Mouse (Mus musculus) T-helper 1 cell (primary cell): ENCODE results near the gene Smc3.
"Not testable (repeated sequence)": the region's sequence is repeated elsewhere in the genome, so short reads cannot be mapped to it uniquely, and the experiment has no call there.

Source experiments
- in situ Hi-C: fragments of 300-600 bp; cut with MboI, MseI; formaldehyde crosslinking; loops from one replicate; pipeline ENCODE4 v1.15.1; 2025; ENCODE audit warnings: high pct_unique_total_duplicates

Gene Smc3

DNA sequence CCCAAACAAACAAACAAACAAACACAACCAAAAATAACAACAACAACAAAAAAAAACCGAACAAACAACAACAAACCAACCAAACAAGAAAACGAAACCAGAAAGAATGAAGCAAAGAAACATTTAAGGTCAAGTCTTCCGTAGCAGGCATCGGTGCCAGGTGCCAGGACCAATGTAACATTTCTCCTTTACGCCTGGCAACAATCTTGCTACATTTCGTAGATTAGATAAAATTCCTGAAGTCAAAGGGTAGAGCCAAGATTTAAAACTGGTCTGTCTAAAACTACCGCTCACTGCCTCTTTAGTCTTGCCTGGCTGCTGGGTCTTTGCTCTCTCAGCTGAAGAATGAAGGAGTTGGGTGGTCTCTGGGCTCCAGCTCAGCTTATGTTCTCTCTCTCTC lies 24.1 kb upstream of the Smc3 start:
- in situ Hi-C loops: no loop called here

GRCm38 (mm10) chr19:53577025-53577800 lies 23.0 kb upstream of the Smc3 start:
- in situ Hi-C loops: no loop called here

DNA sequence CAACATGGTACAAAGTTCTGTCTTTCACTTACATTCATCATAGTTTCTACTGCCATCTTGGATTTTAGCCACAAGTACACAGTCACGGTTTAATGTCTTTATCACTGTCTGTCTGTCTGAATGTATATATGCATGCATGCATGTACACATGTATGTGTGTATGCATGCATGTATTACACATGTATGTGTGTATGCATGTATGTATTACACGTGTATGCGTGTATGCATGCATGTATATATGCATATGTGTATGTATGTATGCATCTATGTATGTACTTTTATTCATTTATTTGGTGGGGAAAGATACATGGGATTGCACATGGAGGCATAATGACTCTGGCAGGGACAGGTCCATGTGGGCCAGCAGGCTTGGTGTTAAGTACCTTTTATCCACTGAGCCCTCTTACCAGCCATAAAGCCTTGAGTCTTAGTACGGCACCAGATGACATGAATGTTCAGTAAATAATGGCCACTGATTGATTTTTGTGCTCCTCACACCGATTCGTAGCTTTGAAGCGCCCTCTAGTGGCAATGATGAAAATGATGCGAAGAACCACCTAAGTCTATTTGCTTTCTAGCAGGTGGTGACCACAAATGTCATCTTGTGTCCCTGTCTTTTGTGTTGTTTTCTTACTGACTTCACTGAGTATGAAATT lies 21.5 kb upstream of the Smc3 start:
- in situ Hi-C loops: no loop called here

DNA sequence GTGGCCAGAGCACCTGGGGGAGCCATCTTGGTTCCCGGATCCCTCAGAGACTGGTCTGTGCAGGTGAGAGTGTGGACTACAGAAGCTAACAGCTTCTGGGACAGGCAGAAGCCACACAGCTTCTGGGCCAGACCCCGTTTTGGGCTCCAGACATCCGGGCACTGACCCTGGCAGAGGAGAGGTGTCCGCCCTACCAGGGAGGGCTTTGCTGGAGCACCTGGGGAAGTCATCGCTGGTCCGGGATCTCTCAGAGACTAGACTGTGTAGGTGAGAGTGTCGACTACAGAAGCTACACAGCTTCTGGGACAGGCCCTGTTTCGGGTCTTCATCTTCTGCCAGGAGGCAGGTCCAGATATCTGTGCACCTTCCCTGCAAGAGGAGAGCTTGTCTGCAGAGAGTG lies 19.9 kb upstream of the Smc3 start:
- in situ Hi-C loops: loop anchor here (5.0 kb wide), 1 partner anchor 178 kb away; no protein-coding TSS in a partner anchor

DNA sequence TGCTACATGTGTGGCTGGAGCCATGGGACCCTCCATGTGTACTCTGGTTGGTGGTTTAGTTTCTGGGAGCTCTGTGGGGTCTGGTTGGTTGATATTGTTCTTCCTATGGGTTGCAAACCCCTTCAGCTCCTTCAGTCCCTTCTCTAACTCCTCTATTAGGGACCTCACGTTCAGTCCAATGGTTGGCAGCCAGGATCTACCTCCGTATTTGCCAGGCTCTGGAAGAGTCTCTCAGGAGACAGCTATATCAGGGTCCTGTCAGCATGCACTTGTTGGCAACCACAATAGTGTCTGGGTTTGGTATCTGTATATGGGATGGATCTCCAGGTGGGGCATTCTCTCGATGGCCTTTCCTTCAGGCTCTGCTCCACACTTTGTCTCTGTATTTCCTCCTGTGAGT lies 12.5 kb upstream of the Smc3 start:
- in situ Hi-C loops: not testable (repeated sequence)

GRCm38 (mm10) chr19:53588968-53589367 lies 11.2 kb upstream of the Smc3 start, which contains the start of gene Nutf2-ps1:
Gene Nutf2-ps1, minus strand, starts transcription at chr19:53589068.
- in situ Hi-C loops: not testable (repeated sequence)

GRCm38 (mm10) chr19:53596723-53597474 lies 3.3 kb upstream of the Smc3 start:
- in situ Hi-C loops: no loop called here

DNA sequence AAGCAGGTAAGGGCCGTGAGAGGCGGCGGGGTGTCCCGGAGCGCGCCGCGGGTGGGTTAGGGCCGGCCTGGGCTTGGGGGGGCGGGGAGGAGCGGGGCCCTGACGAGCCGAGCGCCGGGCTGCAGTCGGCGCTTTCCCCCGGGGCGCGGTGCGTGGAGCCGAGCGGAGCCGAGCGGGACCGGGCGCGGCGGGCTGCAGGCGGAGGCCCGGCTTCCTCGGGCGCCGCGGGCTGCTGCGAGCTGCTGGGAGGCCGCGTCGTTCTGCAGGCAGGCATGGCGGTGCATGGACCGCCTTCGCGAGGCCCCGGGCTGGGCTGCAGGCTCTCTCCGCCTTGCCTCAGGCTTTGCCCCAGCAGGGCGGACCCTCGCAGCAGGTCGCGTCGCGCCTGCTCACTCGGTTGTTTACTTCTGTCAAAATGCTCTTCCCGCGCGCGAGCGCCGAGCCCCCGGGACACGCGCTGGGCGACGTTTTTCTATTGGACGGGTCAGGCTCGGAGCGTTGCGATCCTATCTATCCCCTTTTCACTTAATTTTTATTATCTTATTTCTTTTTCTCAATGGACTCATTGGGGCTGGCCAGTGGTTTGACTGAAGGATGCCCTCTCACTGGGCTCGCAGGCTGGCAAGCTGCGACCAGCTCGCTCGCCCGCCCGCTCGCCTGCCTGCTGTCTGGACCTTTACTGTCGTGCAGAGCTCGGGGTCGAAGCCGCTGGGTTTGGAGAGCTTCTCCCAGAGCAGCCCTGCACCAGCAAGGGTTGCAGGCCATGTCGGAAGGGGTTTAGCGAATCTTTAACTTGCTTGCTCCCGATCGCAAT lies 558 bp downstream of the Smc3 start:
- in situ Hi-C loops: no loop called here

GRCm38 (mm10) chr19:53601363-53601655 lies 1.1 kb downstream of the Smc3 start:
- in situ Hi-C loops: no loop called here

DNA sequence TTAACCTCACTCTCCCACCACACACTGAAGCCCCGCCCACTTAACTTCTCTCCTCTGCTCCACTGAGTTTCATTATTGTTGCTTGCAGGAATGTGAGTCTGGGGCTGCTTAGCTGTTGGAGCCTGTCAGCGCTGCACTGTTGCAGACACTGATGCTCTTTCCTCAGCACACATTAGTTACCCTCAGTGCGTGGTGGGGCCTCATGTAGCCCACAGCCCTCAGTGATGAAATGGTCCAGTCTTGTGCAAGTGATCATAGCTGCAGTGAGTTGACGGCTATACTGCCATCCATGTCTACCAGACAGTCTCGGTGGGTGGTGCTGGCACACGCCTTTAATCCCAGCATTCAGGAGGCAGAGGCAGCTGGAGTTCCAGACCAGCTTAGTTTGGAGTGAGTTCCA lies 8.7 kb downstream of the Smc3 start:
- in situ Hi-C loops: no loop called here

- in situ Hi-C loops: loop anchor here (10.0 kb wide), 1 partner anchor 1463 kb away; no protein-coding TSS in a partner anchor
Observed at GRCm38 (mm10) chr19:53621681-53622080, 21.5 kb downstream of the Smc3 start.

DNA sequence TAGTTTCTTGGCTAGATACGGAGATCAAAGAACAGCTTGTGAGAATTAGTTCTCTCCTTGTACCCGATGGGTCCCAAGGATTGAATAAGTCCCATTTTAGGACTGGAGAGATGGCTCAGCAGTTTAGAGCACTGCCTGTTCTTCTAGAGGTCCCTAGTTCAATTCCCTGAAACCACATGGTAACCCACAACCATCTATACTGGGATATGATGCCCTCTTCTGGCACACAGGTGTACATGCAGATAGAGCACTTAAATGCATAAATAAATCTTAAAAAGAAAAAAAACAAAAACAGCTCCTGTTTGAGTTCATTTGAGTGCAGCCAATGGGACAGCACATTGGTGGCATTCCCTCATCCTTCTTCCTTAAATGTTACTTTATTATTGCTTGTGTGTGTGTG lies 37.8 kb downstream of the Smc3 start:
- in situ Hi-C loops: no loop called here

GRCm38 (mm10) chr19:53638727-53639126 lies 38.5 kb downstream of the Smc3 start:
- in situ Hi-C loops: no loop called here

DNA sequence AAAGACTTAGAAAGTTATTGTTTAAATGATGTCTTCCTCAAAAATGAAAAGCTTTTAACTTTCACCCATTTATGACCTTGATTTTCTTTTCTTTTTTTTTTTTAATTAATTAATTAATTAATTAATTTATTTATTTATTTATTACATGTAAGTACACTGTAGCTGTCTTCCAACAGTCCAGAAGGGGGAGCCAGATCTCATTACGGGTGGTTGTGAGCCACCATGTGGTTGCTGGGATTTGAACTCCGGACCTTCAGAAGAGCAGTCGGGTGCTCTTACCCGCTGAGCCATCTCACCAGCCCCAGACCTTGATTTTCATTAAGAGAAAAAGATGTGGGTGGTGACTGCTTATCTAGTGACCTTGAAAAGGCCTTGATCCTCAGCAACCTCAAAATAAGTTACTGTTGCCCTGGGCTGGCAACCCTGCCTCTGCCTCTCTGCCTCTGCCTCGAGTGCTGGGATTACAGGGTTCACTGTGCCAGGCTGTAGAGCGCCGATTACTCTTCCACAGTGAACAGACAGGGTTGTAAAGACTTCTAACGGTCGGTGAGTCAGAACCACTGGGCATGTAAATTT lies 43.9 kb downstream of the Smc3 start:
- in situ Hi-C loops: no loop called here

DNA sequence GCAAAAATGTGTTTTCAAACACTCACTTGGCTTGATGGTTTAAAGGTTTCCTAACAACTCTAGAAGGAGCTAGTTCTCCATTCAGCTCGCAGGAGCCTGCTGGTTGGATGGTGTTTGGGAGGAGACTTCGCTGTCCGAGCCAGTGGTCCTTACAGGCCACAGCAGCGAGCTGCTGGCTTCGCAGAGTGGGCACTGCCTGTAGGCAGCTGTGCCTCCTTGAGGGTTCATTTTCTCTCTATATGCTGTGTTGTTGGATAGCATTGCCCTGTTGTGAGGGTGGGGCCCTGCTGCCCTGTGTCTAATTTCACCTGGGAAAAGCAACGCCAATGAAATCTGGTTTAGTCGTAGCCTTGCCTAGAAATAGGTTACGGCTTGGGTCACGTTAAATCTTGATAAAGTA lies 47.1 kb downstream of the Smc3 start:
- in situ Hi-C loops: no loop called here

DNA sequence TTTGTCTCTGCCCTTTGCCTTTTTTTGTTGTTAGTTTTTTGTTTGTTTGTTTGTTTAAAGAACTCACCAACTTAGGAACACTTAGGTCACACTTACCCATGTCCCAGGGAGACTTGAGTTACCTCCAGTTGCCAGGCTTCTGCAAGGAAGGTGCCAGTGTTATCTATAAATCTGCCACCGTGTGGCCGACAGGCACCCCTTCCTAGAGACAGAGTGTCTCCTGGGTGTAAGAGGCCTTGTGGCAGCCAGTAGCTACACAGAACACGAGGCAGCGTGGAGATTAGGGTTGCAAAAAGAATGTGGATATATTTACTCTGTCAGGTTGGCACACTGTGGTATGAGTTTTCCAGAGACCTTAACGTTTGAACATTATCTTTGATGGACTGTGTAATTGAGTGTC lies 47.9 kb downstream of the Smc3 start:
- in situ Hi-C loops: no loop called here

GRCm38 (mm10) chr19:53648802-53649236 lies 48.6 kb downstream of the Smc3 start:
- in situ Hi-C loops: no loop called here

DNA sequence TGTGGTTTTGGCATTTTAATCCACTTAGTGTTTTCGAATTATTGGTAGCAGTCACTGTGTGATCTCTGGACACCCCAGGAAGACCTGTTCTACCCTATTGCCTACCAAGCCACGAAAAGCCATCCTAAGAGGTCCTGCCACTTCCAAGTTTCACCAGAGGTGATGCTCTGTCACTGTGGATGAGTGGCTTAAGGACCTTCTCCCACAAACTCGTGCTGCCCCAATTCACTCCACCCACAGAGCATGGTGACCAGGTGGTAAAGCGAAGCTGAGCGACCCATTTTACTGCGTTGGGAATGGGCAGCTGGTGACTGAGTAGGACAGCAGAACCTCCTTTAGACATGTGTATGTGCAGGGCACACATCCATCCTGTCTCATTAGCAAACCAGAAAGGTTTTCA lies 49.2 kb downstream of the Smc3 start:
- in situ Hi-C loops: no loop called here

- in situ Hi-C loops: loop anchor here (5.0 kb wide), 1 partner anchor 102 kb away; no protein-coding TSS in a partner anchor
Observed at GRCm38 (mm10) chr19:53649802-53650201, 49.6 kb downstream of the Smc3 start.

DNA sequence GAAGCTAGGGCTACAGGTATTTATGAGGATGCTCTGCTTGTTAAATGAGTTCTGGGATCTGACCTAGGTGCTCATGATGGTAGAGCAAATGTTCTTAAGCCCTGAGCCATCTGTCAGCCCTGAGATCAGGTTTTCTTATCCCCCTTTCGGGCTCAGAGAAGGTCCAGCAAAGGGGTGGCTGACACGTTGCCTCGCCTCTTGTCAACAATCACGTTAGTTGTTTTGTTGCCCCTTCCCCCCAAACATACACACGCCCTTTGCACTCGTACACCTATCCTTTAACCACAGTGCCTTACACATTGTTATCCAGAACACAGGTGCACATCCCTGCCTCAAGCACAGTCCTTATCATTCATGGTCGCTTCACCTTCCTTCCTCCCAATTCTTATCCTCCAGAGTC lies 50.7 kb downstream of the Smc3 start:
- in situ Hi-C loops: loop anchor here (5.0 kb wide), 1 partner anchor 101 kb away; no protein-coding TSS in a partner anchor

- in situ Hi-C loops: loop anchor here (5.0 kb wide), 1 partner anchor 100 kb away; no protein-coding TSS in a partner anchor
Observed at GRCm38 (mm10) chr19:53652267-53652666, 52.1 kb downstream of the Smc3 start.
